Mouse (Mus musculus): ENCODE measurements around the gene Dnah7a.
"Not testable (repeated sequence)": the region's sequence is repeated elsewhere in the genome, so short reads cannot be mapped to it uniquely, and the experiment has no call there.

The Dnah7a gene

GRCm38 (mm10) chr1:53706431-53707361 is at the start of gene Dnah7a:
TSS of gene Dnah7a (minus strand) at chr1:53706784.
- no peak for DNase-seq

- DNase-seq: not testable (repeated sequence)
Observed at GRCm38 (mm10) chr1:53753501-53753900, 46.9 kb upstream of the Dnah7a start.

GRCm38 (mm10) chr1:53751144-53751543 is 44.6 kb upstream of the Dnah7a start:
- no peak for DNase-seq

GRCm38 (mm10) chr1:53750697-53751096 is 44.1 kb upstream of the Dnah7a start:
- not testable (repeated sequence) for DNase-seq

- not testable (repeated sequence) for DNase-seq
Observed at GRCm38 (mm10) chr1:53749881-53750385, 43.3 kb upstream of the Dnah7a start.

- DNase-seq: no peak
Observed at GRCm38 (mm10) chr1:53748571-53748970, 42.0 kb upstream of the Dnah7a start.

- DNase-seq: no peak
Observed at GRCm38 (mm10) chr1:53746001-53746400, 39.4 kb upstream of the Dnah7a start.

- DNase-seq: no peak
Observed at GRCm38 (mm10) chr1:53741742-53742458, 35.3 kb upstream of the Dnah7a start.

GRCm38 (mm10) chr1:53740777-53741336 is 34.3 kb upstream of the Dnah7a start:
- no peak for DNase-seq

- DNase-seq: not testable (repeated sequence)
Observed at GRCm38 (mm10) chr1:53740077-53740776, 33.6 kb upstream of the Dnah7a start.

- no peak for DNase-seq
Observed at GRCm38 (mm10) chr1:53736583-53736982, 30.0 kb upstream of the Dnah7a start.

- no peak for DNase-seq
Observed at GRCm38 (mm10) chr1:53728489-53729225, 22.1 kb upstream of the Dnah7a start.

- DNase-seq: no peak
Observed at GRCm38 (mm10) chr1:53726883-53727282, 20.3 kb upstream of the Dnah7a start.

- no peak for DNase-seq
Observed at GRCm38 (mm10) chr1:53721353-53721752, 14.8 kb upstream of the Dnah7a start.

- DNase-seq: no peak
Observed at GRCm38 (mm10) chr1:53720601-53721351, 14.2 kb upstream of the Dnah7a start.

- peak; percentile 31 for DNase-seq
Observed at GRCm38 (mm10) chr1:53715966-53716515, 9.5 kb upstream of the Dnah7a start.

- peak; percentile 87 for DNase-seq
Observed at GRCm38 (mm10) chr1:53715446-53715845, 8.9 kb upstream of the Dnah7a start.

GRCm38 (mm10) chr1:53713383-53713782 is 6.8 kb upstream of the Dnah7a start:
- not testable (repeated sequence) for DNase-seq

GRCm38 (mm10) chr1:53711069-53711468 is 4.5 kb upstream of the Dnah7a start:
- DNase-seq: no peak

GRCm38 (mm10) chr1:53709602-53710001 is 3.0 kb upstream of the Dnah7a start:
- not testable (repeated sequence) for DNase-seq

GRCm38 (mm10) chr1:53704164-53704563 is 2.4 kb downstream of the Dnah7a start:
- DNase-seq: no peak

Measured in kidney, adult 9 months (tissue).